Mouse (Mus musculus) heart, adult 9 months (tissue): ENCODE data around the gene Fam160b1.

ENCODE experiments used
- DNase-seq, 2 experiments: peaks; one replicate each; pipeline ENCODE4 v3.0.0; 2022; ENCODE audit warnings: low spot score in 2 of 2

Fam160b1 gene

GRCm38 (mm10) chr19:57360341-57361130 is at the start of gene Fam160b1:
TSS of gene Fam160b1 (plus strand) at chr19:57360680.
- DNase-seq, result peak; percentile 94

DNA sequence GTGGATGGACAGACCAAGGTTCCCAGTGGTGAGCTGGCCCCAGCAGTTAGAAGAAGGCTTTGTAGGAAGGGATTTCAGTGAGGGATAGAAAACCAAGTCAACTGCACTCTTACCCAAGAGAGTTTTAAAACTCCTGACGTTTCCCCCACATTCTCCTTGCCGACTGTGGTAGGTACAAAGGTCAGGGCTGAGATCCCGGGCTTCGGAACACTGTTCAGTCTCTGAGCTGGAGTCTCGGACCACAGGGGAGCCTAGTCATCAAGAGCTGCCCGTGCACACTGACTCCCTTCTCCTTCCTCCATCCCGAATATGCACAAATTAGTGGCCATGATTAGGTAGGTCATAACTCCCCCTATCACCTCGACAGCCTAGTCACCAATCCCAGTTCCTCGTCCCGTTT is 47.3 kb upstream of the Fam160b1 start:
- DNase-seq, result no peak

GRCm38 (mm10) chr19:57313891-57314345 is 46.6 kb upstream of the Fam160b1 start:
- no peak for DNase-seq

GRCm38 (mm10) chr19:57314346-57315012 is 46.0 kb upstream of the Fam160b1 start, which contains the start of gene Ablim1:
TSS of gene Ablim1 (minus strand) at chr19:57314919.
- peak; percentile 63 to 74 for DNase-seq

GRCm38 (mm10) chr19:57315013-57315565 is 45.4 kb upstream of the Fam160b1 start:
- DNase-seq, result no peak

GRCm38 (mm10) chr19:57316597-57316996 is 43.9 kb upstream of the Fam160b1 start:
- DNase-seq, result no peak

DNA sequence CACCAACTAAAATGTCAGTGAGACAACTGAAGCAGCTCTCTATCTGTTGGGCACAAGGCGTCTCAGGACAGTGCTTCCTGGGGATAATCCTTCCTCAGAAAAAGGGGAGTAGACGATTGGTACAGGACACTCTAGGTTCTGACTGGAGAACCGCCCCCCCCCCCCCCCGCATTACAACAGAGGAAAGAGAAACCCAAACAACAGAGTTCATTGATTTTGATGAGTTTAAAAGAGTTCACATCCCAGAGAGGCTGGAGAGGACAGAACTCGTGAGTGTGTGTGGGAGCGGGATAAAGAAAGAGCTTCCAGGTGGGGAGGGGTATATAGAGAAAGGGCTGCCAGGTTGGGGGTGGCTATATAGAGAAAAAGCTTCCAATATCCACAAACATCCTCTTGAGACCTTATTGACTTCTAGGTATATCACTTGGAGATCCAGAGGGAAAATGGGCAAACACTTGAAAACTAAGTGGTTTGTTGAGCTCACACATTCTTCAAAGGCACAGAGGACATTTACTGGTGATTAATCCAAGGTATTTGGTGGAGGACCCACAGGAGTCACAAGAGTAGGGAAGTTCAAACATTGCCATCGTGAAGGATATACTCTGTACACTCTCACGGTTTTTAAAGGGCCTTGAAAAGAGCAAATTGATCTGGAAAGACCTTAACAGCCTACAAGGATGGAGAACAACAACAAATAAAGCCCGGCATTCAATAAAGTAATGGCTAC is 39.7 kb upstream of the Fam160b1 start:
- DNase-seq, result no peak

DNA sequence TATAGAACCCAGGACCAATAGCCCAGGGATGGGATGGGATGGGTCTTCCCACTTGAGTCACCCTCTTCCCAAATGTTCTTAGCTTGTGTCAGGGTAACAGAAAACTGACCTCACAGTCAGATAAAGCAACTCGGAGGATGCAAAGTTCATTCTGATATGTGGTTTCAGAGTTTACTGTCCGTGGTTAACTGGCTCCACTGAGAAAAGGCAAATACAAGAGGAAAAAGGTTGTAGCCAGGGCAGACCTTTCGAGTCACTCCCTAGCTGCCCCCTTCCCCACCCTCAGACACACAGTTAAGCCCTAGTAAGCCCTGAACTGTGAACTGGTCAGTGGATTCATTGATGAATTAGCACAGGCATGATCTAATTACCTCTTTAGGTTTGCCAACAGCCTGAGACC is 38.6 kb upstream of the Fam160b1 start:
- no peak for DNase-seq

- no peak for DNase-seq
Measured at GRCm38 (mm10) chr19:57322491-57322890, 38.0 kb upstream of the Fam160b1 start.

GRCm38 (mm10) chr19:57323087-57323486 is 37.4 kb upstream of the Fam160b1 start:
- DNase-seq, result no peak

DNA sequence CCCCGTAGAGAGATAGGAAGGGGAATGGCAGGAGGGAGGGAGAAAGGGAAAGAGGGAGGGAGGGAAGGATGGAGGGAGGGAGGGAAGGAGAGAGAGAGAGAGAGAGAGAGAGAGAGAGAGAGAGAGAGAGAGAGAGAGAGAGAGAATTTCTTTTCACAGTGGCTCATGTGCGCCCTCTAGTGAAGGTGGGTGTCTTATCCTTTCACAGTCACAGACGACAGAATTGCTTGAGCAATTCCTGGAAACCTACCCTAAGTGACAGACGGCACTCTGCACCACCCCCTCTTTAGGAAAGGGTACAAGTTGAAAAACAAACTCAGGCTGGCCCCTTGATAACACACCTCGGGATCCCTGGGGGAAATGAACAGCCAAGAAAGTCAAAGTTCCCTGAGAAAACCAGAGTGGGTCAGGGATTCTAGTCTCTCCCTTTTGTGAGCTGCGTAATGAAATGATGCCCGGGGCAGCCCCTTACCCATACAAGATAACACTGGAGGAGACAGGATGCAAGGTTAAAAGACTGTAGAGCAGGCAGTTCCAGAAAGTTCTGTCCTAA is 34.7 kb upstream of the Fam160b1 start:
- DNase-seq, result peak in 1 of 2 experiments; percentile 42

DNA sequence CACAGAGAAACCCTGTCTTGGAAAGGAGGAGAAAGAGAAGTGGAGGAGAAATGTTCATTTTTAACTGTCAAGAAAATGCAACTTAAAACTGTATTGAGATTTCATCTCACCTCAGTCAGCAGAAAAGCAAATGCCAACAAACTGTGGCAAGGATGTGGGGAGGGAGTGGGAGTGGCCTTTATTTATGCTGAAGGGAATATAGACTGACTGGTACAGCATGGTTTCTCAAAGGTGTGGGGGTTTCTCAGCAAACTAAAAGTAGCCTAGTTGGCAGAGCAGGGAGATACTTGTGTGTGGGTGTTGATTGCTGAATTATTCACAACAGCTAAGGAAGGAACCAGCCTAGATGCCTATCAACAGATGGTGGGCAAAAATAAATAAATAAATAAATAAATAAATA is 32.8 kb upstream of the Fam160b1 start:
- DNase-seq, result no peak

DNA sequence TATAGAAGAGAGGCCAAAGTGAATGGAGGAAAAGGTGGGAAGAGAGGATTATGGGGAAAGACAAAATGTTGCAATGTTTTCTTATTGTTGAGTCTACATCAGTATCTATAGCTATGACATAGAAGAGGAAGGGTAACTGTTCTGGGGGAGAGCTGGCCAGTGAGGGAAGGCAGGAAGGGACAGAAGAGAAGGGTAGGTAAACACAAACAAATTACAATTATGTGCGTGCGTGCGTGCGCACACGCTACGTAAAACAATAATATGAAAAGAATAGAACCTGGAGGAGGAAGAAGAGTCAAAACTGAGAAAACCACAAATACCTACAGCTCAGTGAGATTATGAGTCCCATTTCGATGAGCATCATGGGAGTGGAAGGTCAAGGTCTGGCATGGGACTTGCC is 32.2 kb upstream of the Fam160b1 start:
- DNase-seq, result no peak

DNA sequence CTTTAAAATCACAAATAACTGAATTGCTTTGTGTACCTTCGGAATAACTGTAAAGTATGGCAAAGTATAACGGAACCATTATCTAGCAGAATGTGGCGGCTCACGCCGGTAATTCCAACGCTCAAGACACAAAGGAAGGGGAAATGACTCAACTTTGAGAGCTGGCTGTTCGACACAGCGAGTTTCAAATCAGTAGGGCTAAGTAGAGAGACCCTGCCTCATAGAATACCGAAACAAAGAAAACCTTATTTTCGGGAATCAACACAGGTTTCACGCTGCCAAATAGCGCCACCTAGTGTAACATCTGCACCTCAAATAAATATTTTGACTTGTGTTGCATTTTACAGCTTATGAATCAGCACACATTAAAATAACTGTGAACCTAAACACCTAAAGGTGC is 31.7 kb upstream of the Fam160b1 start:
- peak in 1 of 2 experiments; percentile 50 for DNase-seq

DNA sequence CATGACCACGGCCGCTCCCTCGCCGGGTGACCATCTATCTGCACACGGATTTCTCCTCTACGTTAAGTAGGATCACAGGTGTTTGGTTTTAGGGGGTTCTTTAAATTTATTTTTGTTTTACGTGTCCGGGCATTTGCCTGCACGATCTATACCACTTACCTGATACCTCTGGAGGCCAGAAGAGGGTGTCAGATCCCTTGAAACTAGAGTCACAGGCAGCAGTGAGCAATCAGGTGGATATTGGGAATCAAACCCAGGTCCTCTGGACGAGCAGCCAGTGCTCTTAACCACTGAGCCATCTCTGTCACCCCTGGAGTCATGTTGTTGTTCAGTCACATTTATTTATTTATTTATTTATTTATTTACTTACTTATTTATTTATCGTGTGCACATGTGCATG is 30.2 kb upstream of the Fam160b1 start:
- no peak for DNase-seq

DNA sequence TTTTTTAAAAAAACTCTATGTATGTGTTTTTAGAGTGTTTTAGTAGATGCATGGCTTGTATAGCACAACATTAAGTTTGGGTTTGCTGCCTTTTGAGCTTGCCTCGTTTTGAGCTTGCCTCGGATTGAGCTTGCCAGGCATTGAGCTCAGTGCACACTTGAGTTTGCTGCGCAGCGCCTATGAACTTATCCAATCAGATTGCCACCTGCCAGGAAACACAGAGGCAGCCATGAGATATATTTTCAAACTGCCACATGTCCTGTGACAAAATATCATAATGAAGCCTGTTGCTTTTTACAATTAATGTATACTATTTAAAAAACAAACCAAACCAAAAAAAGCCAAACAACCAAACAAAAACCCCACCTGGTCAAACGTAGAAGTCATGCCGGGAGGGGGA is 29.2 kb upstream of the Fam160b1 start:
- DNase-seq, result no peak

DNA sequence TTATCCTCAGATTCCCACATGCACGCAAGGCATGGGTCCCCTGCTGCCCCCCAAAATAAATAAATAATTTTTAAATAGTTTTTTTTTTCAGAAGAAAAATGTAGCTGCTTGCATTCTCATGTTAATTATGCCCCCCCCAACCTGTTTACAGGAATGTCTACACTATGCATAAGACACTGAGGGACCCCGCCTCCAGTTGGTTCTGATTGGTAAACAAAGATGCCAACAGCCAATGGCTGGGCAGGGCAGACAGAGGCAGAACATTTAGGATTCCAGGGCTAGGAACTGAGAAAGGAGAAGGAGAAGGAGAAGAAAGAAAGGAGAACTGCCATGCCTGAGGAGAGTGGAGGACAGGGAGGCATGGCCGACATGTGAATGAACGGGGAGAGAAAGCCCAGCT is 27.1 kb upstream of the Fam160b1 start:
- DNase-seq, result no peak

GRCm38 (mm10) chr19:57335135-57335534 is 25.3 kb upstream of the Fam160b1 start:
- no peak for DNase-seq

DNA sequence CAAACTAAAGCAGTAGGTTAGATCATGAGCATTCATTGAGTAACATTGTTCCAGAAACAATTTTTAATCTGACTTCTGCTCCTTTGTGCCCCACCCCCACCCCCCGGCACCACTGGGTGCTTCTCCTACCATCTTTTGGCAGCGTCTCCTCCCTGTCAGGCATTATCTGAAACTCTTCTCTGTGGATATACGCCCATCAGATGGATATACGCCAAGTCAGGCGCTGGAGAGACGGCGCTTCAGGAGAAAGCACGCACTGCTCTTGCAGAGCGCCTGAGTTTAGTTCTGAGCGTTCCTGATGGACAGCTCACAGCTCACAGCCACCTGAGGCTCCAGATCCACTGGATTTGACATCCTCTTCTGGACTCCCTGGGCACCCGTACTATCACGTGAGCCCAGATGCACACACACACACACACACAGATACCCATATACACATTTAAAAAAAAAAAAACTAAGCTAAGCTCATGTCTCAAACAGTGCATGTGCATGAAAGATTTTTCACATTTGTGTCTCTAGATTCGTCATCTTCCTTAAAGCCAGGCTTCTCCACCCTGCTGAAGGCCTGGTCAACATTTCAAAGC is 21.1 kb upstream of the Fam160b1 start:
- DNase-seq, result peak in 1 of 2 experiments; percentile 17

GRCm38 (mm10) chr19:57340900-57341742 is 19.4 kb upstream of the Fam160b1 start:
- no peak for DNase-seq
